Mouse (Mus musculus) ES-CJ7 (cell line): ENCODE measurements around the gene Rpl24.
"Not testable (repeated sequence)": the region's sequence is repeated elsewhere in the genome, so short reads cannot be mapped to it uniquely, and the experiment has no call there.

Experiments
- DNase-seq: peaks from one replicate; pipeline ENCODE4 v3.0.0; 2011; ENCODE audit warnings: low read depth, low spot score

The Rpl24 gene

DNA sequence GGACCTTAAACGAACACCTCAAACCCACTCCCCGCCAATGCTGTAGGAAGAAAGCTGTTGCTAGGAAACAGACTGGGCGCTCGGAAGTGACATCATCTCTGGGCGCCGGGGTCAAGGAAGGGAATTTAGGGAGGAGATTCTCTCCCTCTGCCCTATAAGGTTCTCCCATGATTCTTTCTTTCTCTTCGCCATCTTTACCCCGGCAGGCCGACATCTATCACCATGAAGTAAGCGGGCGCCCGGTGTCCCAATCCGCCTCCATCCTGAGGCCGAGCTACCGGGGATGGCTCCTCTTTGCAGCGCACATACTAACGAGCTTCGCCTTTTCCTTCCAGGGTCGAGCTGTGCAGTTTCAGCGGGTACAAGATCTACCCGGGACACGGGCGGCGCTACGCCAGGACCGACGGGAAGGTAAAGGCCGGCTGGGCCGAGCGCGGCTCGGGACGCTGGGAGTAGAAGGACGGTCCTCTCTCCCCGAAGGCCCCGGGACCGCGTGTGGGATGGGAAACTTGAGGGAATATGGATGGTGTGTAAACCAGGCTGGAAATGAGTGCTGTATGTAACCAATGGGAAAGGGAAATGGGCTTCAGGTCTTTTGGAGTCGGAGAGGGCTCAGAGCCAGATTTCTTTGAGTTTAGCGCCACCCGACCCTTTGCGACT lies at the start of gene Rpl24:
TSS of gene Rpl24 (plus strand) at position 64 of the 660 bp plus-strand sequence.
- DNase-seq = peak; percentile 95

DNA sequence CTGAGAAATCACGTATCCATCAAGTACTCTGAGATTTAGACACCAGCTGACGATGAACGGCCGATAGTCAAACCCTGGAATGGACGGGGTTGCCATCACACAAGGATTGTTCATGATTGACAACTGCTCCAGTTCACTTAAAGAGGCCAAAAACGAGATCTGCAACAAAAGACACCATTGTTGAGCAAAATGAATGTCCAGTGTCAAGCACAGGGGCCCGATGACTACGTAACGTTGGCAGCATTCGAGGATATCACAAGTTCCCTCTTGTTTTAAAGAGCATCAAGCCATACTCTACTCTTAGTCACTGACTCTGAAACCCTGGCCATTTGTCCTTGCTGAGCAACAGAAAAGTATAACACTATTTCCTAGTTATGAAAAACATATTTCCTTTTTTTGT lies 44.0 kb upstream of the Rpl24 start:
- DNase-seq = no peak

GRCm38 (mm10) chr16:55924010-55924409 lies 42.1 kb upstream of the Rpl24 start:
- DNase-seq = no peak

GRCm38 (mm10) chr16:55933681-55934343 lies 32.3 kb upstream of the Rpl24 start:
- peak; percentile 23 for DNase-seq

DNA sequence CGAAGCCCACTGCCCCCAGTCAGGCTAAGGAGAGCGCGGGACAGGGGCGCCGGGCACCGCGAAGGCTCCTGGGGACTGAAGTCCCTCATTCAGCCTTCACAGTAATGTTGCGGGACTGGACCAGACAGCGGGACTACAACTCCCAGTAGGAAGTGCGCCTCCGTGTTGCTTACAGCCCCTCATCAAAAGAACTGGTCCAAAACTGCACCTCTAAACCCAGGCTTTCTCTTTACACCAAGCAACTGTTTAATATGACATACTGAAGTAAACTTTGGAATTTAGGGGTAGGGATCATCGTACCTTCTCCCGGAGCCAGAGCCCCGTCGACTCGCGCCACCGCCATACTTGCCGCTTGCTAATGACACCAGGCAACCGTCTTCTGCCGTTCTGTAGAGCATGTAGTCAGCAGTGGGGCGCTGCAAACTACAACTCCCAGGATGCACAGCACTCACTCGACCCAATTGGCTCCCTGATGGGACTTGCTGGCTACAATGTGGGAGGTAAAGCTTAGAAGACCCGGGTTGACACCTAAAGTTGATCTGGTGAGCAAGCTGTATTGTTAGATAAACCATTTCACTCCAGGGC lies 31.5 kb upstream of the Rpl24 start, which contains the start of gene Cep97:
TSS of gene Cep97 (minus strand) at position 403 of the 585 bp plus-strand sequence.
- DNase-seq = peak; percentile 97

DNA sequence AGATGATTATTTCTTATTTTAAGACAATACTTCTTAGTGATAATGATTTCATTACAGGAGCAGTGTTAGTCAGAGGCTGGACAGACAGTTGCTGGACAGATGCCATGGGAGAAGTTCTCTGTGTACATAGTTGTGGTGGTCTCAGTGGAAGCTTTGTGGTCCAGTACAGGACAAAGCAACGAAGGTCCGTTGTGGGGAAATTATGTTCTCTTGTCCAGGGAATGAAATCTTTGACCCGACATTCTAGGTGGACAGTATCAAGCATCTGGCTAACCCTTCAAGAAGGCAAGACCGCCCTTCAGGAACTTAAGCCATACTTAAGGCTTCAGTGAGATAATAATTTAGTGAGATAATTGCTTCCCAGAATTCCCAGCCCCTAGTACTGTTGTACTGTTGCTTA lies 27.3 kb upstream of the Rpl24 start:
- DNase-seq = no peak

DNA sequence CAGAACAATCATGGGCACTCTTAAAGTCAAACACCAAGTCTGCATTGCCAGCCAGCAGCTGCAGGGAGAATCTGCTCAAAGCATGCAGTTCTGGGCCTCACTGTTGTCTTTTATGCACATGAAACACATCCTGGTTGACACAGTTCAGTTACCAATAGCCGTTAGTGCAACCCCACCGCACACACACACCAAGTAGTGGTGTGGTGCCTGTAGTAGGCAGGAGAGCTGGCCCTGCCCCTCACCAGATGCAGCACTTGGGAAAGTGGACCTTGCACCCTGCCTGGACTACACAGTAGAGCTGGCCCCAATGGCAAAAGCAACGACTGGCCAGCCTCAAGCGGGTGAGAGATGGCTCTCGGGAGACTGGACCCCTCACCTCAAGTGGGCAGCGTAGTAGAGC lies 26.4 kb upstream of the Rpl24 start:
- DNase-seq = no peak

DNA sequence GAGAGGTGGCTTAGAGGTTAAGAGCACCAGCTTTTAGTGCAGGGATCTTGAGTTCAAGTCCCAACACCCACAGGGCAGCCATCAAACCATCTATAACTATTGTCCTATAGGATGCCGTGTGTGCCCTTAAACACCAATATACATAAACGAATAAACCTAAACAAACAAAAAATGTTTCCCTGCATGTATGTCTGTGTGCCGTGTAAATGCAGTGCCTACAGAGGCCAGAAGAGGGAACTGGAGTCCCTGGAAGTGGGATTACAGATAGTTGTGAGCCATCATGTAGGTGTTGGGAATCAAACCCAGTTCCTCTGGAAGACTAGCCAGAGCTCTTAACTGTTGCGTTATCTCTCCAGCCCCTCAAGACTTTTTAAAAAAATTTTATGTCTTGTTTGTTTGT lies 25.3 kb upstream of the Rpl24 start:
- DNase-seq = peak; percentile 51

- no peak for DNase-seq
Measured at GRCm38 (mm10) chr16:55947266-55947665, 18.8 kb upstream of the Rpl24 start.

DNA sequence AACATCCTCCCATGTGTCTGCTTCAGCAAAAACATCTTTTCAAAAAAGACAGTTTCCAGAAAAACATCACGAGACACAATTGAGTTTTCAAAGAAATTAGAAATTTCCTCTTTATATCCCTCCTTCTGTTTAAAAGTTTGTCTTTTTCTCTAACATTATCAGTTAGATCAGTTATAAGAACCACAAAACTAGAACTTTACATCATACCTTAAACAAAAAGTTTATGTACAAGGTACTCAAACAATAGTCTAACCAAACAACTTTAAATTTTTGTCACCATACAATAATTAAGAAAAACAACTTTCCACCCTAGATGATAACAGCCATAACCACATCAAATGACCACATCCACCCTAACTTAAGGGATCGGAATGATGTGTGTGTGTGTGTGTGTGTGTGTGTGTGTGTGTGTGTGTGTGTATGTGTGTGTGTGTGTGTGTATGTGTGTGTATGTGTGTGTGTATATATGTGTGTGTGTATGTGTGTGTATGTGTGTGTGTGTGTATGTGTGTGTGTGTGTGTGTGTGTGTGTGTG lies 18.1 kb upstream of the Rpl24 start:
- not testable (repeated sequence) for DNase-seq

- DNase-seq = no peak
Measured at GRCm38 (mm10) chr16:55948963-55949362, 17.1 kb upstream of the Rpl24 start.

DNA sequence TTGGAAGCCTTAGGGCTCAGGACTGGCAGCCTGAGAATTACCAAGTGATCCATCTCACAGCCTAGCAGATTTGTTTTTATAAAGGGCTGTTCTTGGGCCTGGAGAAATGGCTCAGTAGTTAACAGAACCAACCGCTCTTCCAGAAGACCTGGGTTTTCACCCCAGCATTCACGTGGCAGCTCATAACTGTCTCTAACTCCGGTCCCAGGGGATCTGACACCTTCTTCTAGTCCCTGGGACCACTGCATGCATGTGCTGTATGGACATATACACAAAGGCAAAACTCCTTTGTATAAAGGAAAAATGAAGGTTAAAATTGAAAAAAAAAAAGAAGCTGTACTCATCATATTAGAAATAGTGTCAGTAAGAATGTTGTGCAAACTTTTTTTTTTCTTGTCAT lies 15.6 kb upstream of the Rpl24 start:
- DNase-seq = no peak

DNA sequence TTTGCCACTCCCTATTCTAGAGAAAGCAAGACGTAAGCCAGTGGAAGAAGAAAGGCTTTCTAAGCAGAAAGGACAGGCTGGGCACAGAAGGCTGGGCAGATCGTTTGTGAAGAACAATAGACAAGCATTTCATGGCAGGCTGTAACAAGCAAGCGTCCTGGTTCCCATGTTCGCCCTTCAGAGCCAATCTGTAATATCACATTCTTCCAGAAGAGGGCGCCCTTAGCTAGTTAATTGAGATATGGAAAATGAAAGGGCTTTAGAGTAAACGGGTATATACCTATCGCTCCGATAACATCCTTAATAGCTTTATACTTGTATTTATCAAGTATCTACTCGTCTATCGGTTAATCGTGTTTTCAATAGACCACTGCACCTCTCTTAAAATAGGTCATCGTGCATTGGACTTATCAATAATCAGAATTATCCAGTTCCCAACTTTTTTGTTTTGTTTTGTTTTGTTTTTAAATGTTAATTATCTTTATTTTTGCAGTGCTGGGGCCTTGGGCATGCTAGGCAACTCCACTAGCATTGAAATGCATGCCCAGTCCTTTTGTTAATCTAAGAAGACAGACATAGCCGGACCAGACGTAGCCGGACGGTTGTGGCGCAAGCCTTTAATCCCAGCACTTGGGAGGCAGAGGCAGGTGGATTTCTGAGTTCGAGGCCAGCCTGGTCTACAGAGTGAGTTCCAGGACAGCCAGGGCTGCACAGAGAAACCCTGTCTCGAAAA lies 15.0 kb upstream of the Rpl24 start:
- DNase-seq = peak; percentile 90

DNA sequence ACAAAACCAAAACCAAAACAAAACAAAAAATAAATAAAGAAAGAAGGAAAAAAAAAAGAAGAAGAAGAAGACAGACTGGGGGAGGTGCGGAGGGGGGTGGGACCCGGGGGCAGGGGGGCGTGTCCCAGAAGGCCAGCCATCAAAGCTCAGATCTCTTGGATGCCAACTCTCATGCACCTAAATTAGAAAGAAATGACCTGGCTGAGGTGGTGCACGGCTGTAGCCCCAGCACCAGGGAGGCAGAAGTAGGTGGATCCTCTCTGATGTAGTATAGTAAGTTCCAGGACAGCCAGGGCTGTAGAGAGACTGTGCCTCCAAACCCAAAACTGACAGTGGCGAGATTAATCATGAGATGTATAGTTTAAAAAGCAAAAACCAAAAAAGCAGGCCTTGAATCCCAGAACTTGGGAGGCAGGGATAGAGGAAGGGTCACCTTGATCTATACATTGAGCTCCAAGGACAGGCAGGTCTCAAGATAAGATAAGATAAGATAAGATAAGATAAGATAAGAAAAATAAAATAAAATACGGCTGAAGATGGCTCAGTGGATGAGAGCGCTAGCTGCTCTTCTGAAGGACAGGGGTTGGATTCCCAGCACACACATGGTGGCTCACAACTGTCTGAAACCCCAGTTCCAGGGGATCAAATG lies 14.3 kb upstream of the Rpl24 start:
- DNase-seq = peak; percentile 27

DNA sequence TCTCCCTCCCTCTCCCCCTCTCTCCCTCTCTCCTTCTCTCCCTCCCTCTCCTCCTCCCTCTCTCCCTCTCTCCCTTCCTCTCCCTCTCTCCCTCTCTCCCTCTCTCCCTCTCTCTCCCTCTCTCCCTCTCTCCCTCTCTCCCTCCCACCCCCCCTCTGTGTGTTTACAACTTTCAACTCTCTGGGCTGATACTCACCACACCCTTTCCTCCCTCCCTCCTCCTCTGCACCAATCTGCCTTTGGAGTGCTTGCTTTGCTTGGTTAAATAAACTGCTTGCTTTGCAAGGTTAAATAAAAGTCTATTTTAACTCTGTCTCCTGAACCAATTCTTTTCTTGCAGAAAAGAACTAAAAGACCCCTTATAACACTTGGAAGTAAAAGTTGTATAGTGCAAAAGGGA lies 13.3 kb upstream of the Rpl24 start:
- no peak for DNase-seq

GRCm38 (mm10) chr16:55954196-55954595 lies 11.9 kb upstream of the Rpl24 start:
- DNase-seq = not testable (repeated sequence)

- not testable (repeated sequence) for DNase-seq
Measured at GRCm38 (mm10) chr16:55963068-55963467, 3.0 kb upstream of the Rpl24 start.

- DNase-seq = peak; percentile 69
Measured at GRCm38 (mm10) chr16:55964126-55964949, 1.7 kb upstream of the Rpl24 start.

DNA sequence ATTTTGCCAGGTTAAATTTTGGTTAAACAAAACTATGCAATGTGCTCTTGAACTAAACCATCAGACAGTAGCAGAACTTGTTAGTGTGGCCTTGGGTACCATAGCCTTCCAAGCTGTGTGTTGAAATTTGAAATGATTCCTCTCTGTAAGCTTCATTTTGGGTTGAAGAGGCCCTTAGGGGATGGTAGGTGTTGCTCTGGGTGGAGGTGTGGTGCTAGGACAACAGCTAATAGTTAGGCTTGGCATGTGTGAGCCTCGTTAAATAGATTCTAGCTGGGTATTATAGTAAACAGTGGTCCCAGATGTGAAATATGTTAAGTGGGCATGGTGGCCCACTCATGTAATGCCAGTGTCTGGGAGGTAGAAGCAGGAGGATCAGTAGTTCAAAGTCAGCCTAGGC lies 1.1 kb downstream of the Rpl24 start:
- no peak for DNase-seq

DNA sequence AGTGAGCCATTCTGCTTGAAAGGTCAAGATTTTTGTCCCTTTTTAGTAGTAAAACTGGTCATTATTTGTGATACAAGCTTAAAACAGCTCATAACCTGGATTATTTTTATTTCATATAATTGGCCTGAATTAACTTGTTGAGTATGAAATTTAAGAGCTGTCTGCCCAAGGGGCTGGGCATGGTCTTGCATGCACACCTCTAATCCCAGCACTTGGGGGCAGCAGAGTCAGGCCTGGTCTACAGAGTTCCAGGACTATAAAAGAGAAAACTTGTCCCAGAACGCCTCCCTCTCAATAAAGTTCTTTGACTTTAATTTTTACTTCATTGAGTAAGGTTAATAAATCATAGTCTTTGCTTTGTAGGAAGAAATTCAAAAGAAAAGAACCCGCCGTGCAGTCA lies 3.1 kb downstream of the Rpl24 start:
- DNase-seq = peak; percentile 78

DNA sequence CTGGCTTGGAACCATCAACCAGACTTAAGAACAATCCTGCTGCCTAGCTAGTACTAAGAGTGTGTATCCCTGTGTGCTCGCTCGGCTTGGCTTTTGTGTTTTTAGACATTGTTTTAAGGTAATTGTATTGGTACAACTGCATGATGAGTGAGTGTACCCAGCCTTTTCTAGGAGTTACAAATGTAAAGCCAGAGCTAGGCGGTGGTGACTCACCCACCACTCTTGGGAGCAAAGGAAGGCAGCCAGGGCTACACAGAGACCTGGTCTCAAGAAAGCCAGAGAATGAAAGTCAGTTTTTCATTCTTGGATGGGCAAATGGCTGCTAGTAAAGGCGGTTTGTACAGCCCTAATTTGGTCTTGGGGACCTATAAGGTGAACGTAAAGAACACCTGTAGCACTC lies 4.3 kb downstream of the Rpl24 start:
- no peak for DNase-seq
